Mouse (Mus musculus): ENCODE measurements around the gene Fkrp. TPM values are rescaled to one million over a fixed set of nuclear protein-coding genes. Genes with fewer than 3 reads are reported as not detected.

Gene Fkrp
- polyA plus RNA-seq, 1 experiment from 2014 or later: 25.6 TPM

DNA sequence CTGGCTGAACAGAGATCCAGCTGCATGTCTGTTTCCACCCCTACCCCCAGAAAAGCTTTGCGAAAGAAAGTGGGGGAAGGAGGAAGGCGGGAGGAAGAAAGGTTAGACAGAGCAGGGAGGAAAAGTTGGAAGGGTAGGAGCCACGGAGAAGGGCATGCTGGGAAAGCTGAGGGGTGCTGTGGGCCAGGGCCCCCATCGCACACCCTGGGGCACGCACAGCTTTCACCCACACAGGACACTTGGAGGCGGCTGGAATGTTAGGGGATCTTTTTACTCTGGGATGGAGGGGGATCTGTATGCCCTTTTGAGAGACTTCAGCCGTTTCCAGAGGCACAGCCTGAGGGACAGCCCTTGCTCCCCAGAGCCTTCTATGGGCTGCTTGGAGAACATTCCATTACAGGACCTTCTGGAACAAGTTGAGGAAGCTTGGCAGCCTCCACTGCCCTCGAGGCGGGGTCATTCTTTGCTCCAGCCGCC is 55.5 kb downstream of the Fkrp start:
- 0 out of 2 replicates have a peak, but pooled peaks have one; percentile 10 for ATAC-seq (replicated peaks; ENCODE audit: insufficient number of reproducible peaks, low FRiP score, low TSS enrichment)
- Histone ChIP-seq H3K36me3 (ENCODE audit: control insufficient read depth, insufficient read depth, low read length) (no peaks in the 10 kb centered on the region), H3K4me3 (ENCODE audit: low read depth, low read length) (no peak overlapping the region), H3K27me3 (ENCODE audit: control insufficient read depth, insufficient read depth, low read length) (no peaks in the 10 kb centered on the region), H3K4me2 (no peak overlapping the region), H3K9ac (ENCODE audit: low read depth, low read length) (no peak overlapping the region), H3K27ac (ENCODE audit: low read depth, low read length) (no peak overlapping the region), H3K9me3 (replicated peaks; ENCODE audit: control insufficient read depth, low read length) (no peaks in the 10 kb centered on the region), H3K4me1 (ENCODE audit: control insufficient read depth, insufficient read depth, low read length) (0 out of 2 replicates have a peak, but pooled peaks cover 6% of the 10 kb centered on the region)
- 49% methylated on average over 9 of the region's 10 CpGs for WGBS (ENCODE audit: insufficient replicate concordance)

DNA sequence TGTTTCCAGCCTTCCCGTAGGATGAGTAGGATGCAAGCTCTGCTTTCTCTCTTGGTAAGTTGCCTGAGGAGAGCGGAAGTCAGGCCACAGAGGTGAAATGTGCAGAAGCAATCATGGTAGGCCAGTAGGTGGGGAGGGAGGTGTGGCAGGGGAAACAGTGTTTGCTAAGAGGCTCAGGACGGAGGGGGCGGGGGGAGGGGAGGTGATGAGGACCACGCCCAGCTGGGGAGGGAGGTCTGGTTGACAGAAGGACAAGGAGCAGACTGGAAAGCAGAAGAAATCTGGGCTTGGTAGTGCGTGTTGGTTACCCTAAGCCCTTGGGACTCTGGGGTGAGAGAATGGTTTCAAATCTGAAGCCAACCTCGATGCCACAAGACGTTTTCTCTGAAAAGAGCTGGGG is 56.2 kb downstream of the Fkrp start:
- WGBS (ENCODE audit: insufficient replicate concordance): 19% methylated on average over 8 of the region's 8 CpGs
- H3K9ac ChIP-seq (ENCODE audit: low read depth, low read length): no peak overlapping the region
- ATAC-seq (replicated peaks; ENCODE audit: insufficient number of reproducible peaks, low FRiP score, low TSS enrichment): no peak

More for the DNA sequence above, 56.2 kb downstream of the Fkrp start:
- H3K9me3 ChIP-seq (replicated peaks; ENCODE audit: control insufficient read depth, low read length): no peaks in the 10 kb centered on the region
- no peak overlapping the region for H3K4me2 ChIP-seq
- no peaks in the 10 kb centered on the region for H3K36me3 ChIP-seq (ENCODE audit: control insufficient read depth, insufficient read depth, low read length)
- no peak overlapping the region for H3K27ac ChIP-seq (ENCODE audit: low read depth, low read length)
- H3K4me3 ChIP-seq (ENCODE audit: low read depth, low read length): no peak overlapping the region
- H3K27me3 ChIP-seq (ENCODE audit: control insufficient read depth, insufficient read depth, low read length): no peaks in the 10 kb centered on the region
- peaks cover 8% of the 10 kb centered on the region; the same call in 1 of the 2 replicates for H3K4me1 ChIP-seq (ENCODE audit: control insufficient read depth, insufficient read depth, low read length)

Other genes starting within 250 kb of the Fkrp start
- 15.9 and 17.2 TPM in 2 replicates for gene Arhgap35, start 201.7 kb downstream of the Fkrp start, polyA plus RNA-seq (2014; fragmentation: Nextera tagmentation; extraction: Ambion mirVana)
- 0.11 and 0.21 TPM in 2 replicates for gene Ceacam15, start 141.0 kb downstream of the Fkrp start, polyA plus RNA-seq (2014; fragmentation: Nextera tagmentation; extraction: Ambion mirVana)
- not detected in 2 replicates for gene Ceacam9, start 94.8 kb downstream of the Fkrp start, polyA plus RNA-seq (2014; fragmentation: Nextera tagmentation; extraction: Ambion mirVana)
- 256 TPM in 2 replicates for gene Ap2s1, start 78.3 kb downstream of the Fkrp start, polyA plus RNA-seq (2014; fragmentation: Nextera tagmentation; extraction: Ambion mirVana)
- gene Slc1a5, start 35.4 kb downstream of the Fkrp start, polyA plus RNA-seq (2014; fragmentation: Nextera tagmentation; extraction: Ambion mirVana): 26.9 and 30.1 TPM in 2 replicates
- 81.4 and 86.8 TPM in 2 replicates for gene Strn4, start 843 bp downstream of the Fkrp start, polyA plus RNA-seq (2014; fragmentation: Nextera tagmentation; extraction: Ambion mirVana)
- gene Prkd2, start 26.2 kb upstream of the Fkrp start, polyA plus RNA-seq (2014; fragmentation: Nextera tagmentation; extraction: Ambion mirVana): 10.8 and 11.6 TPM in 2 replicates
- 9.5 and 10.6 TPM in 2 replicates for gene Dact3, start 58.6 kb upstream of the Fkrp start, polyA plus RNA-seq (2014; fragmentation: Nextera tagmentation; extraction: Ambion mirVana)
- gene Gng8, start 75.1 kb upstream of the Fkrp start, polyA plus RNA-seq (2014; fragmentation: Nextera tagmentation; extraction: Ambion mirVana): 3.5 and 4.2 TPM in 2 replicates
- gene Ptgir, start 89.8 kb upstream of the Fkrp start, polyA plus RNA-seq (2014; fragmentation: Nextera tagmentation; extraction: Ambion mirVana): 0.19 and 0.34 TPM in 2 replicates
- gene Calm3, start 107.4 kb upstream of the Fkrp start, polyA plus RNA-seq (2014; fragmentation: Nextera tagmentation; extraction: Ambion mirVana): 150 and 156 TPM in 2 replicates
- gene Pnmal2, start 128.0 kb upstream of the Fkrp start, polyA plus RNA-seq (2014; fragmentation: Nextera tagmentation; extraction: Ambion mirVana): 1.5 and 2.0 TPM in 2 replicates
- gene Pnmal1, start 142.9 kb upstream of the Fkrp start, polyA plus RNA-seq (2014; fragmentation: Nextera tagmentation; extraction: Ambion mirVana): 0.18 and 0.46 TPM in 2 replicates
- 0.20 TPM in 2 replicates for gene Gm42372, start 166.4 kb upstream of the Fkrp start, polyA plus RNA-seq (2014; fragmentation: Nextera tagmentation; extraction: Ambion mirVana)
- 22.6 and 36.1 TPM in 2 replicates for gene Ccdc8, start 176.0 kb upstream of the Fkrp start, polyA plus RNA-seq (2014; fragmentation: Nextera tagmentation; extraction: Ambion mirVana)
- 87.0 and 95.3 TPM in 2 replicates for gene Ppp5c, start 211.2 kb upstream of the Fkrp start, polyA plus RNA-seq (2014; fragmentation: Nextera tagmentation; extraction: Ambion mirVana)
- 31.6 and 37.2 TPM in 2 replicates for gene Hif3a, start 245.7 kb upstream of the Fkrp start, polyA plus RNA-seq (2014; fragmentation: Nextera tagmentation; extraction: Ambion mirVana)

All from heart, embryonic 11.5 days (tissue).